Mouse (Mus musculus): ENCODE data around the gene Txndc12. TPM values are rescaled to one million over a fixed set of nuclear protein-coding genes. Genes with fewer than 3 reads are reported as not detected.

The Txndc12 gene
- polyA plus RNA-seq, 1 experiment from 2014 or later: 92.8 TPM

DNA sequence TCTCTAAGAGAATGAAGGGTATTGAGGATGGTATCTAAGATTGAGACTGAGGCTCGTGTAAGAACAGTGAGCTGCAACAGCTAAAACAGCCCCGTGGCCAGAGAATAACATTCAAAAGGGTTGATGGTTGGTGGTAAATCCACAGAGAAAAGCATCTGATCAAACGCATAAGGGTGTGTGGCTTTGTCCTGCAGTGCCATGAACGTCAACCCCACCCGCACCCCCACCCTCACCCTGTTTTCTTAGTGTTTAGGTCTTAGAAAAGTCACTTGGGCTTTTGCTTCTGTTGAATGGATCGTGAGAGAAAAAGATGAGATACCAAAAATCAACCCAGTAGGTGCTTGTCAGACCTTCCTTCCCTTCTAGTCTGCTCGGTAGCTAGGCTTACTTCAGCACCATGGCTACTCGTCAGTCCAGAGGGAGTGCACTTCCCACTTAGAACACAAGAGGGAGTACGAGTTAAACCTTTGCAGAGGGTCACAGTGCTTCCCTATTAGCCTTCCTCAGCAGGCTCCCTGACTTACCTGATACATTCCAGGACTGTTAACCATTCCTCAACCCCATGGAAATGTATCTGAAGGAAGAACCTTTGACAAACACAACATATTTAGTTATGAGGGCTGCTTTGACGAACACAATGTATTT lies 35.5 kb downstream of the Txndc12 start:
- H3K4me3 ChIP-seq: no peak overlapping the region
- peaks cover 1% of the 10 kb centered on the region for H3K36me3 ChIP-seq (replicated peaks)
- peak; percentile 78 for DNase-seq (ENCODE audit: low spot score)
- H3K27me3 ChIP-seq (replicated peaks; ENCODE audit: low read depth, poor library complexity, severe bottlenecking): no peaks in the 10 kb centered on the region
- no peaks in the 10 kb centered on the region for H3K9me3 ChIP-seq
- H3K27ac ChIP-seq (replicated peaks): no peak overlapping the region
- 38% methylated on average over 10 of the region's 10 CpGs for WGBS
- no peaks in the 10 kb centered on the region for H3K4me1 ChIP-seq

DNA sequence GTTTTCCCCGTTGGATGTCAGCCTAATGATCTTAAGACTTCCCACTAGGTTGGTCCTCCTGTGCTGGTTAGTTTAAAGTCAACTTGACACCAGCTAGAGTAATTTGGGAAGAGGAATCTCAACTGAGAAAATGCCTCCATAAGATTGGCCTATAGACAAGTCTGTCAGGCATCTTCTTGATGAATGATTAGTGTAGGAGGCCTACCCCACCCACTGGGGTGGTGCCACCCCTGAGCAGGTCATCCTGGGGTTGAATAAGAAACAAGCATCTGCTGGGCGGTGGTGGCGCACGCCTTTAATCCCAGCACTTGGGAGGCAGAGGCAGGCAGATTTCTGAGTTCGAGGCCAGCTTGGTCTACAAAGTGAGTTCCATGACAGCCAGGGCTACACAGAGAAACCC lies 39.3 kb downstream of the Txndc12 start:
- no peak overlapping the region for H3K27ac ChIP-seq (replicated peaks)
- H3K4me3 ChIP-seq: no peak overlapping the region
- 90% methylated on average over 5 of the region's 5 CpGs for WGBS
- no peaks in the 10 kb centered on the region for H3K9me3 ChIP-seq
- no peaks in the 10 kb centered on the region for H3K4me1 ChIP-seq
- H3K27me3 ChIP-seq (replicated peaks; ENCODE audit: low read depth, poor library complexity, severe bottlenecking): 0 out of 2 replicates have a peak, but pooled peaks cover 6% of the 10 kb centered on the region
- no peak for DNase-seq (ENCODE audit: low spot score)
- H3K36me3 ChIP-seq (replicated peaks): no peaks in the 10 kb centered on the region

DNA sequence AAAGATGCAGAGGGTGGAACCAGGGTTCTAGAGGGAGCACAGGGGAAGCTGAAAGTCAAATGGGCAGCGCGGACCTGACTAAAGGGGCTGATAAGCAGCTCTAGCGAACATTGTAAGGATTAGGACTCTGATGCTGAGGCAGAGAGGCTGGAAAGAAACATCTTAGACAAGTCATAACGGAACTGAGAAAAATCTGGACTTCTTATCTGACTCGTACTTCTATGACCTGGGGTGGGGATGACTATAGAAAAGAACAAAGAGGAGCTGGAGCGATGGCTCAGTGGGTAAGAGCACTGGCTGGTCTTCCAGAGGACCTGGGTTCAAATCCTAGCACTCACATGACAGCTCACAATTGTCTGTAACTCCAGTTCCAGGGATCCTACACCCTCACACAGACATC lies 43.5 kb downstream of the Txndc12 start:
- no peak overlapping the region for H3K27ac ChIP-seq (replicated peaks)
- DNase-seq (ENCODE audit: low spot score): no peak
- H3K27me3 ChIP-seq (replicated peaks; ENCODE audit: low read depth, poor library complexity, severe bottlenecking): peaks cover 20% of the 10 kb centered on the region
- H3K4me1 ChIP-seq: peaks cover 11% of the 10 kb centered on the region
- no peaks in the 10 kb centered on the region for H3K9me3 ChIP-seq
- no peaks in the 10 kb centered on the region for H3K36me3 ChIP-seq (replicated peaks)
- H3K4me3 ChIP-seq: no peak overlapping the region
- WGBS: 82% methylated on average over 6 of the region's 6 CpGs

DNA sequence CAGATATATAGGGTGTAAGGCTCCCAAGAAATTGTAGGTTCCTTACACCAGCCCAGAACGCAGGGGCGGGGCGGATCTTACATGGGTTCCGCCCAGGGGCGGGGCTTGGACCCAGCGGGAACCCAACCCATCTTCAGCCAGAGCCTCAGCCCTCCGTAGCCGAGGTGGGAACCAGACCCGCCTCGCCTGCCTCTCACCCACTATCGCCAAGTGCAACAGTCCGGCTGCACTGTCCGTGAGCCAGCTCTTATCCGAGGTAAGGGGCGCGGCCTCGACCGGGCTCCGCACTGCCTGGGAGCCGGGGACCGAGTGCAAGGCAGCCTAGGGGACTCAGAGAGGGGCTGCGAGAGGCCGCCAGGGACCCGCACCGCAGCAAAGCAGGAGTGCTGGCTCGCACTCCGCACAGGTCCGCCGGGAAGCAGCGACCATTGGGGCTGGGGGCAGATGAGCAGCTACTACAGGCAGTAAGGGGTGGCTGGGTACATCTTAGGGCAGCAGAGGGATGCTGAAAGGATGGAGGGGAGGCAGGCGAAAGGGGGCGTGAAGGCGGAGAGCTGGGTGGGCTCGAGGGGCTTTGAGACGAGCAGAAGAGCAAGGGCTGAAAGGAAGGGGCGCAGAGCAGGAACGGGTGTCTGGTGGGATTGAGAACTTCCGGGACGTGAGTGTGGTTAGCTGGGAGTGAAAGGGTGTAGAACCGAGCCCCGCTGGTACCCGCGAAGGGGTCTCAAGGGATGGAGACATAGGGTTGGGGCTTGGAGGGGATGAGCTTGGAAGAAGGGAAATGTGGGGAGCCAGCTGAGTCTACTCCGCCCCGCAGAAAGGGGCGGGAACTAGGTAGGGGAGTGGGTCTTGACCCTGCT lies 44.8 kb downstream of the Txndc12 start, which contains the start of gene Rab3b:
Rab3b (plus strand) TSS at position 101 of the 860 bp plus-strand sequence.
- no peaks in the 10 kb centered on the region for H3K36me3 ChIP-seq (replicated peaks)
- peak within 1 kb of the TSS; percentile 73 for H3K4me3 ChIP-seq
- H3K9me3 ChIP-seq: no peaks in the 10 kb centered on the region
- DNase-seq (ENCODE audit: low spot score): peak; percentile 84
- WGBS: under 1% methylated on average over 46 of the region's 46 CpGs
- H3K27me3 ChIP-seq (replicated peaks; ENCODE audit: low read depth, poor library complexity, severe bottlenecking): peaks cover 20% of the 10 kb centered on the region
- H3K27ac ChIP-seq (replicated peaks): peak within 1 kb of the TSS; percentile 66
- peaks cover 20% of the 10 kb centered on the region for H3K4me1 ChIP-seq

DNA sequence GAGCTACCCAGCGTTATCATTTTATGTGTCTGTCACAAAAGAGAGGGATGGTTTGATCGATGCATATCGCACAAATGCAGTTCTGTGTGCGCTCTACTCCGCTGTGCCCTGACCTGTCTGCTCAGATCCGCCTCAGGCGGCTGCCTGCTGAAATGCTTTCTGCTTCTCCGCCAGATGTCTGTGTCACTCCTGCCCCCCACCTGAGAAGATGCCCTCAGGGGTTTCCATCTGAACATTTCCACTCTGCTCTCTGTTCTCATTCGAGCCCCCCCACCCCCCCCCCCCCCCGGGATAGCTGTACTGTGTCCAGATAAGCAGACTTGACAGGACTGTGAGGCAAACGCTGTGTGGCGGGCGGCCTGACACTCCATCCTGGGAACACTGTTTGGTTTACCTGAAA lies 49.4 kb downstream of the Txndc12 start:
- Histone ChIP-seq H3K27me3 (replicated peaks; ENCODE audit: low read depth, poor library complexity, severe bottlenecking) (peaks cover 13% of the 10 kb centered on the region), H3K27ac (replicated peaks) (no peak overlapping the region), H3K4me1 (peaks cover 21% of the 10 kb centered on the region), H3K9me3 (no peaks in the 10 kb centered on the region), H3K4me3 (no peak overlapping the region), H3K36me3 (replicated peaks) (no peaks in the 10 kb centered on the region)
- DNase-seq (ENCODE audit: low spot score): peak; percentile 64
- WGBS: 35% methylated on average over 13 of the region's 13 CpGs

DNA sequence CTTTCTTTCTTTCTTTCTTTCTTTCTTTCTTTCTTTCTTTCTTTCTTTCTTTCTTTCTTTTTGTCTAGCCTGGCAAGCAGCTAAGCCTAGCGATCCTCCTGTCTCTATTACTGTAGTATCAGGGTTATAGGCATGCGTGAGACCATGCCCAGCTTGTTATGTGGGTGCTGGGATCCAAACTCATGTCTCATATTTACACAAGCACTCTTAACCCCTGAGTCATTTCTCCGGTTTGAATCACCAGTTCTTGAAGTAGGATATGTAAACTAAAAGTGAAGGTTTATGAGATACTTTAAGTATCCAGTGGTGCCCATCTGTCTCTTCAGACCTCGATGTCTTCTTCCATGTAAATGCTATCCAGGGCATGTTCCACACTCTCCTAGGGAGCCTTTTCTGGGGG lies 53.1 kb downstream of the Txndc12 start:
- H3K27ac ChIP-seq (replicated peaks): no peak overlapping the region
- DNase-seq (ENCODE audit: low spot score): no peak
- H3K9me3 ChIP-seq: no peaks in the 10 kb centered on the region
- 90% methylated on average over 4 of the region's 4 CpGs for WGBS
- H3K4me3 ChIP-seq: no peak overlapping the region
- peaks cover 10% of the 10 kb centered on the region for H3K4me1 ChIP-seq
- no peaks in the 10 kb centered on the region for H3K36me3 ChIP-seq (replicated peaks)
- no peaks in the 10 kb centered on the region for H3K27me3 ChIP-seq (replicated peaks; ENCODE audit: low read depth, poor library complexity, severe bottlenecking)

DNA sequence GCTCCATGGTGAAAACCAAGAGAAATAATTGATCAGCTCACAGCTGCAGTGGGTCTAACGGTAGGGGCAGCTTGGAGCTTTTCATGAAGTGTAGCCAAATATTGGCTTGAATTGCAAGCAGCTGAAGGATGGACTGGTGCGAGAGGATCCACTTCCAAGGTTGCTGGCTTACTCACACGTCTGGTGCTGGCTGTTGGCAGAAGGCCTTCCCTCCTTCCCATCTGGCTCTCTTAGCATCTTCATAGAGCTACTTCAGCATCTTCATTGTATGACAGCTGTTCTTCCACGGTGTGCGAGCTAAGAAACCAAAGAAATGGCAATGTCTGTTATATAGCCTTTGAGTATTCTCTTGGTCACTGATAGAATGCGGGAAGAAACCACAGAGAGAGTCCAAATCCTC lies 56.5 kb downstream of the Txndc12 start:
- Histone ChIP-seq H3K4me3 (no peak overlapping the region), H3K27ac (replicated peaks) (no peak overlapping the region), H3K36me3 (replicated peaks) (no peaks in the 10 kb centered on the region), H3K4me1 (0 out of 2 replicates have a peak, but pooled peaks cover 3% of the 10 kb centered on the region), H3K27me3 (replicated peaks; ENCODE audit: low read depth, poor library complexity, severe bottlenecking) (no peaks in the 10 kb centered on the region), H3K9me3 (no peaks in the 10 kb centered on the region)
- 86% methylated on average over 6 of the region's 6 CpGs for WGBS
- DNase-seq (ENCODE audit: low spot score): no peak

DNA sequence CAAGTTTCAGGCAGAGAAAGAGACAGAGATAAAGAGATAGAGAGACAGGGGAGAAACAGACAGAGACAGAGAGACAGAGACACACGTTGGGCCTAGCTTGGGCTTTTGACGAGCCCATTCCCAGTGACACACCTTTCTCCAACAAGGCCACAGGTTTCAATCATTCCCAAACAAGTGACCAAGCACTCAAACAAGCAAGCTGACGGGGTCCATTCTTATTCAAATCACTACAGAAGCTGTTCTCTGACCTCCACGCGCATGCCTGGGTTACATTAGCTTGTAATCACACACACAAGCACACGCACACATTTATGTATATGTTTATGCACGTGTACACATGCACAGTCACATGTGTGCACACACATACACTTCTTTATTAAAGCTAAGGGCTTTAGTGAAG lies 66.0 kb downstream of the Txndc12 start:
- Histone ChIP-seq H3K9me3 (no peaks in the 10 kb centered on the region), H3K4me3 (no peak overlapping the region), H3K4me1 (peaks cover 6% of the 10 kb centered on the region), H3K36me3 (replicated peaks) (no peaks in the 10 kb centered on the region), H3K27ac (replicated peaks) (no peak overlapping the region), H3K27me3 (replicated peaks; ENCODE audit: low read depth, poor library complexity, severe bottlenecking) (no peaks in the 10 kb centered on the region)
- 81% methylated on average over 7 of the region's 7 CpGs for WGBS
- DNase-seq (ENCODE audit: low spot score): no peak

DNA sequence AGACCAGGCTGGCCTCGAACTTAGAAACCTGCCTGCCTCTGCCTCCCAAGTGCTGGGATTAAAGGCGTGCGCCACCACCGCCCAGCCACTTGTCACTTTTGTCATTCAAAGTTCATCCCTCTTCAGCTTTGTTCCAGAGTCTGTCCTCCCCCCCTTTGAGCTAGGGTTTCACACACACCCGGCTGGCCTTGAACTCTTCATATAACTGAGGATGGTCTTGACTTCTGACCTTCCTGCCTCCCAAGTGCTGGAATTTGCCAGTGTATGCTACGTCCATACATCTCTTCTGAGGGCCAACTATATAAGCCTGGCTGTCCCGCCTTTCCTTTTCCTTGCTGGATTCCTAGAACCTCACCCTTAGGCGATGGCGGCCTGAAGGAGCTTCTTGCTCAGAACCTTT lies 68.5 kb downstream of the Txndc12 start:
- Histone ChIP-seq H3K36me3 (replicated peaks) (no peaks in the 10 kb centered on the region), H3K4me1 (peaks cover 20% of the 10 kb centered on the region), H3K4me3 (no peak overlapping the region), H3K9me3 (no peaks in the 10 kb centered on the region), H3K27ac (replicated peaks) (no peak overlapping the region), H3K27me3 (replicated peaks; ENCODE audit: low read depth, poor library complexity, severe bottlenecking) (no peaks in the 10 kb centered on the region)
- no peak for DNase-seq (ENCODE audit: low spot score)
- WGBS: 92% methylated on average over 9 of the region's 9 CpGs

DNA sequence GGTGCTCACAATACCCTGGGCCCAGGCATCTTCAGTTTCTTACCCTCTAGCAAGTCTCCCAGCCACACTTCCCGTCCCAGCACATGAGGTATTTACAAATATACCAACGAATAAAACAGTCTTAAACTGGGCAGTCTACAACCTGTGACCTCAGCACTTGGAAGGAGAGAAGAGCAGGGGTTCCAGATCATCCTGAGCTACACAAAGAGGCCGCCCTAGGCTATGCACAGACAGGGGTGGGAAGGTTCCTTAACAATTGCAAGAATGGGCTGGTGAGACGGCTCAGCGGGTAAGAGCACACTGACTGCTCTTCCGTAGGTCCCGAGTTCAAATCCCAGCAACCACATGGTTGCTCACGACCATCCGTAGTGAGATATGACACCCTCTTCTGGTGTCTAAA lies 68.9 kb downstream of the Txndc12 start:
- Histone ChIP-seq H3K36me3 (replicated peaks) (no peaks in the 10 kb centered on the region), H3K4me3 (no peak overlapping the region), H3K27ac (replicated peaks) (no peak overlapping the region), H3K27me3 (replicated peaks; ENCODE audit: low read depth, poor library complexity, severe bottlenecking) (no peaks in the 10 kb centered on the region), H3K4me1 (peaks cover 17% of the 10 kb centered on the region), H3K9me3 (no peaks in the 10 kb centered on the region)
- DNase-seq (ENCODE audit: low spot score): no peak
- WGBS: 92% methylated on average over 9 of the region's 9 CpGs

DNA sequence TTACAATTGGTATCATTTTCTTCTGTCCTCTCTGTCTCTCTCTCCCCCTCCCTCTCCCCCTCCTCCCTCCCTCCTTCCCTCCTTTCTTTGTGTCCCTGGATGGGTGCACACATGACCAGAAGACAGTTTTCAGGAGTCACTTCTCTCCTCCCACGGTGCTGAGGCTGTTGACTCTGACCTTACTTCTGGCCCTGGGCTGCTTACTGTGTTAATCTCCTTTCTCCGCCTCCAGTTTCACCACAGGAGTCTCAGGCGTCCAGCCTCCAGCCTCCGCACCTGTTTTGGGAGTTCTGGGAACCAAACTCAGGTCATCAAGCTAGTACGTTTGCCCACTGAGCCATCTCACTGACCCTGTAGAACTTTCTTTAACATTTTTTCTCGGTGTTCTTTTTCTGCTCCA lies 69.7 kb downstream of the Txndc12 start:
- no peaks in the 10 kb centered on the region for H3K27me3 ChIP-seq (replicated peaks; ENCODE audit: low read depth, poor library complexity, severe bottlenecking)
- no peaks in the 10 kb centered on the region for H3K9me3 ChIP-seq
- H3K36me3 ChIP-seq (replicated peaks): no peaks in the 10 kb centered on the region
- H3K27ac ChIP-seq (replicated peaks): no peak overlapping the region
- no peak for DNase-seq (ENCODE audit: low spot score)
- WGBS: 49% methylated on average over 6 of the region's 6 CpGs
- peaks cover 17% of the 10 kb centered on the region for H3K4me1 ChIP-seq
- H3K4me3 ChIP-seq: no peak overlapping the region

DNA sequence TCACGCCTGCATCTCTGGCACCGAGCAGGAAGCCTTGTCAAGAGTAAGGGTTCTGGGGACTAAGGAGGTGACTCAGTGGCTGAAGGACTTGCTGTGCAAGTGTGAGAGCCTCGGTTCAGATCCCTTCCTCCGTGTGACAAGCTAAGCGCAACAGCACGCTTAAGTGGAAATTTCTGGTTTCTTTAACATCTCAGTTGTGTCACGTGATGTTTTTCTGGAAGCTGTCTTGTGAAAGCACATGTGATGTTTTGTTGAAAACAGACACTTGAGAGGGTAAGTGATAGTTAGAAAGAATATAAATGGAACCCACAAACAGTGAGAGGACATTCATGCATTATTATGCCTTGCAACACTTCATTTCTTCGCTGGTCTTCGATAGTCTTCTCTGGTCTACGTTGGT lies 70.4 kb downstream of the Txndc12 start:
- no peaks in the 10 kb centered on the region for H3K36me3 ChIP-seq (replicated peaks)
- no peak overlapping the region for H3K27ac ChIP-seq (replicated peaks)
- H3K9me3 ChIP-seq: no peaks in the 10 kb centered on the region
- no peaks in the 10 kb centered on the region for H3K27me3 ChIP-seq (replicated peaks; ENCODE audit: low read depth, poor library complexity, severe bottlenecking)
- peaks cover 17% of the 10 kb centered on the region for H3K4me1 ChIP-seq
- no peak for DNase-seq (ENCODE audit: low spot score)
- no peak overlapping the region for H3K4me3 ChIP-seq
- 91% methylated on average over 10 of the region's 10 CpGs for WGBS

DNA sequence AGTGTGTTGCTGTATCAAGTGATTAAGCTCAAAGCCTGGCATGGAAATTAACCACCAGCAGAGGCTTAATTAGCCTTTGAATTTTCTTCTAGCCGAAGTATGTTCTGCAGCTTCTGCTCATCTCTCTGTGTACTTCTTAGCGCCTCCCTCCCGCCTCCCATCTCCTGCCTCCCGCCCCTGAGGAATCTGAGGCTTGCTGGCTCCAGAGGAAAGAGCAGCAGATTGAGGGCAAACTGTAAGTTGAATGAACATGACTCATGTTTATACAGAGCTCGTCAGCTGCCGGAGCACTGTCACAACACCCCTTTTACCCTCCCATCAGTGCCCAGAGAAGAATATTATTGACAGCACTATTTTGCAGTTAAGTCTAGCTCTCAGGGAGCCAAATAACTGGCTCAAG lies 71.5 kb downstream of the Txndc12 start:
- Histone ChIP-seq H3K4me3 (no peak overlapping the region), H3K4me1 (peaks cover 17% of the 10 kb centered on the region), H3K36me3 (replicated peaks) (no peaks in the 10 kb centered on the region), H3K27ac (replicated peaks) (no peak overlapping the region), H3K9me3 (no peaks in the 10 kb centered on the region), H3K27me3 (replicated peaks; ENCODE audit: low read depth, poor library complexity, severe bottlenecking) (no peaks in the 10 kb centered on the region)
- DNase-seq (ENCODE audit: low spot score): peak; percentile 26
- 30% methylated on average over 6 of the region's 6 CpGs for WGBS

Data from embryonic facial prominence, embryonic 10.5 days (tissue).